Mouse (Mus musculus) heart, adult 2 months (tissue): ENCODE data around the gene Maml3.

Experiments used
- CTCF ChIP-seq: fragments of 200-600 bp; IDR thresholded peaks from 2 replicates; pipeline ENCODE4 v1.8.1; 2022; ENCODE audit warnings: antibody characterized with exemption, mild to moderate bottlenecking, moderate library complexity
- EP300 ChIP-seq: fragments of 200-500 bp; IDR thresholded peaks from 2 replicates; pipeline ENCODE4 v1.6.1; 2011; ENCODE audit warnings: low read depth, low read length, control low read depth; ENCODE audit not compliant: insufficient read depth
- POLR2A ChIP-seq: fragments of 200-500 bp; IDR thresholded peaks from 2 replicates; pipeline ENCODE4 v1.6.1; 2011; ENCODE audit warnings: mild to moderate bottlenecking, low read depth, low read length, control low read depth; ENCODE audit not compliant: insufficient read depth

DNA sequence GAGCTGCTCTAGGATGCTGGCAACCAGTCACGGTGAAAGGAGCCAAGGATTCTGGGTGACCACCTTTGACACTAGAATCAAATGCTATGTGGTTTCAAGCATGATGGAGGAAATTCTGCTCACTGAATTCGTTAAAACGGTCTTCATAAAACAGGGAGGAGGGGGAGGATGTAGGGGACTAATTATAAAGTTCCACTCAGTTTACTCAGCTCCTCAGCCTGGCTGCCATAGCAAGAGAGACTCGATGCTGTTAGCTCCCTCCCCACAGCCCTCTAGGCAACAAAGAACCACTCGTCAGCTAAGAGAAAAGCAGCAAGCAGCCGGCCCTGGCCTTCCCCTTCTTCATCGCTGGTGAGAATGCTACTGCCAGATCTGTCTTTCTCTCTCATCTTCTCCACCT is 295.1 kb downstream of the Maml3 start:
- TF ChIP-seq POLR2A: no peak
- TF ChIP-seq CTCF: no peak
- TF ChIP-seq EP300: no peak
